Mouse (Mus musculus) heart, postnatal 0 days (tissue): ENCODE measurements around the gene Ptprj.

Experiments
- CTCF ChIP-seq: IDR thresholded peaks from 2 replicates; pipeline ENCODE4 v1.5.1; 2016; ENCODE audit warnings: antibody characterized with exemption, control low read depth, low read depth
- EP300 ChIP-seq: IDR thresholded peaks from 2 replicates; pipeline ENCODE4 v1.6.1; 2016; ENCODE audit warnings: antibody characterized with exemption, low read depth

GRCm38 (mm10) chr2:90575713-90576112 is 4.7 kb downstream of the Ptprj start:
- no peak for TF ChIP-seq CTCF
- no peak for TF ChIP-seq EP300
